Mouse (Mus musculus) 3134 (cell line): Measurements from ENCODE around the gene Tmem269.

Experiments
- DNase-seq: peaks from one replicate; pipeline ENCODE4 v3.0.0-alpha.2; 2011; ENCODE audit warnings: low spot score; ENCODE audit not compliant: insufficient read length; ENCODE audit errors: extremely low read depth

The Tmem269 gene

DNA sequence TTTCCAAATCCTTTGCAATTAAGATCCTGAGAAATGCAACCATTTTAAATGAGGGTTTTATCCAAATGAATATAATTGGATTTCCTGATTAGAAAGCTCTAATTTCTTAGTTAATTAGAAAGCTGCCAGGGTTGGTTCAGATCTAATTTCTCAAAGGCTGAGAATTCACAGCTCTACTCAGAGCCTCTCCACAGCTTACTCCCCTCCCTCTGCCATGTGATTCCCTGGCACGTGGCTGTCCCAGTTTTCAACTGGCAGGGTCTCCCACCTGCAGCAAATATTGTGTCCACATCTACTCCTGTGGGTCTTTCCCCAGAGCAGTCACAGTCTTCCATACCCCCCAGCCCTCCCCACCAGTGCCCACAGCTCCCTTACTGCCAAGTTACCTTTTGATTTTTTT is 34.5 kb downstream of the Tmem269 start:
- DNase-seq, result no peak

DNA sequence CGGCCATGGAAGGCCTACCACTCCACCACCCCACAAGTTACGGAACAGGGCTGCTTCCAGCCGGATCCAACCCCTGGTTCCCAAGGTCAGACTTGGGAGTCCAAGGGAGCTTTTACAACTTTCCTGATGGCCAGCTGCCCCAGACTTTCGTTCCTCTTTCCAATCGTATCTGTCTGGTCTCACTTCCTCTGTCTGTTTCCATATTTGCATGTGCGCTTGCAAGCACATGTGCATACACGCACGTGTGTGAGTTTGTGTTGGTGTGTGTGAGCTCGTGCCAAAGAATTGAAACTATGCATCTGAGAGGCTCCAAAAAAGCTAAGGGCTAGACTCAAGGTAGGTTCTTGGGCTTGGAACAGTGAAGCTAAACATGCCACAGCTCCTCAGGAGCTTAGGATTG is 36.6 kb downstream of the Tmem269 start:
- DNase-seq, result no peak

DNA sequence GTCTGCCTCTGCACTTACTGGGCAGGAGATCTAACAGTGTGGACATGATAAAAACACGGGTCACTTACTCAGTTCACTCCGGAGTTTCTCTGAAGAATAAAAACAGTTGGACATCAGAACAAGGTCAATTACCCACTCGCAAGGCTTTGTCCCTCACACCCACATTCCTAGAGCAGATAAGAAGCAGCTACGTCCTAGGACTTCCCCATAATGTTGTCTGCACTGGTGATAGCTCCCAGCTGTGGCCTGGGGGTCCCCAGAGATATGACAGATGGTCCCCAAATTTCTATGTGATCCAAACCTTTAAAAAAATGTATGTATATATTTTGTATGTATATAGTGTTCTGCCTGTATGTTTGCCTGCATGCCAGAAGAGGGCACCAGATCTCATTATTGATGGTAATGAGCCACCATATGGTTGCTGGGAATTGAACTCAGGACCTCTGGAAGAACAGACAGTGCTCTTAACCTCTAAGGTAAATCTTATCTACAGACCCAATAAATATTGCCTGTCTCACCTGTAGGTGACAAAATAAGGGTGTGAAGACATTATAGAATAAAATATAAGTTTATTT is 37.8 kb downstream of the Tmem269 start:
- no peak for DNase-seq

- DNase-seq, result no peak
These were observed 39.7 kb downstream of the Tmem269 start for GRCm38 (mm10) chr4:119178331-119178730.

DNA sequence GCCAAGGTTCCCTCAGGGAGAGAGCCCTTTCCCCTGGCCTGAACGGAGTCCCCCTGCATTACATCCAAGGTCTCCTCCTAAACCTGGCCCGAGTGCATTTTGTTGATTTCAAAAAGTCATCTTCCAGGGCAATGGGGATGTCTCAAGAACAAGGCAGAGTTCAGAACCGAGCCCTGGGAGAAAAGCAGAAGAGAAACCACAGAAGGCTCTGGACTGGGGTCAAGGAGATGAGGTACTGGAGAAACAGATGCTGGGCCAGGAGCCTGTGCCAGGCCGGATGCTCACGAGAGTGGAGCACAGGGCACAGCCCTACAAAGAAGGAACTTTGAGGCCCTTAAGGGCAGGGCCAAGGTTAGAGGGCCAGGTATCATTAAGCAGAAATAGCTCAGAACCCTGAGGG is 40.3 kb downstream of the Tmem269 start:
- DNase-seq, result no peak

DNA sequence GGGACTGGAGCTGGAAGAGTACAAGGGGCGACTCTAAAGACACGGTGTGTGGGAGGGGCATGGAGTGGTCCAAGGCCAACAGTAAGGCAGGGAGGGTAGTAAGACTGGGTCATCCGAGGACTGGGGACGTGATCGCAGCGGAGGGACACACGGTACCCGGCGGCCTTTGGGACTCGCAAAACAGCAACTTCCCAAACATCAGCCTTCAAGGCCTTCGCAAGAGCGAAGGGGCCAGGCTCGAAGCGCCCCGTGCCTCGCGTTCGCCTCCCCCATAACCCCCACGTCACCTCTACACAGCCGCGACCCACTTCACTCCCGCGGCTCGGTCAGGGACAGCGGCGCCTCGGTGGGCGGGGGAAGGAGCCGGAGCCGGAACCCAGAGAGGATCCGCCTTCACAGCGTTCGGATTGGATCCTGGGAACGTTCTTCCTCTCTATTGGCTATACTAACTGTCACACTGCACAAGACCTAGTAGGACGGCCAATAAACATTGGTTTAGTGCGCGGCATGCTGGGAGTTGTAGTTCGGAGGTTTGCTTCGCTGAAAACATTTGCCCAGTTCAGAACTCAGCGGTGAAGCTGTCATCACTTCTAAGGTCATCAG is 44.1 kb downstream of the Tmem269 start, which contains the start of gene Zfp691:
TSS of gene Zfp691 (minus strand) at position 345 of the 603 bp plus-strand sequence.
- peak; percentile 92 for DNase-seq

- no peak for DNase-seq
These were observed 44.9 kb downstream of the Tmem269 start for GRCm38 (mm10) chr4:119172919-119173650.

DNA sequence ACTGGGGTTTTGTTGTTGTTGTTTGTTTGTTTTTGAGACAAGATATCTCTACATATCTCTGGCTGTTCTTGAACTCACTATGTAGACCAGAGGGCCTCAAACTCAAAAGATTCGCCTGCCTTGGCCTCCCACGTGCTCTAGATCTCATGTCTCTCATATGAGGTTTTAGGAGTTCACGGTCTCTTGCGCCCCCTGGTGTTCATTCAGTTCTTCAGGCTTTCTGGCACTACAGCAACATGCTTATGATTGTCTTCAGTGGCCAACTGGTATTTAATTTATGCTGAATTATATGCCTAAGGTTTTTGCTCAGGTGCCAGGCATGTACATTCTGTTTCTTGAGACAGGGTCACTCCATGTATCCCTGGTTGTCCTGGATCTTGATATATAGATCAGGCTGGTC is 50.4 kb downstream of the Tmem269 start:
- no peak for DNase-seq

- no peak for DNase-seq
These were observed 50.9 kb downstream of the Tmem269 start for GRCm38 (mm10) chr4:119167068-119167467.

DNA sequence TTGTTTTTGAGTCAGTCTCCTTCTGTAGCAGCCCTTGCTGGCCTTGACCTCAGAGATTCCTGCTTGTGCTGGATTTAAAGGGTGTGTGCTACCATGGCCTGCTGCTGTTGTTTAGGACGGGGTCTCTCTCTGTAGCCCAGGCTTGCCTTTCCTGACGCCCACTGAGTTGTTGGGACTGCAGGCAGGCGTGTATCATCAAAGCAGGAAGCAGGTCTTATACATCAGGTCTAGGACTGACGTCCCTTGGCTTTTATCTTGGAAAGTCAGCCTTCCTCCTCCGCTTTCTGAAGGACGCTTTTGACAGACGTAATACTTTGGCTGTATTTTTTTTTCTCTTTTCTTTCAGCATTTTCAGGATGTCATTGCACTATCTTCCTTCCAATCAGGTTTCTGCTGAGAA is 52.1 kb downstream of the Tmem269 start:
- no peak for DNase-seq

GRCm38 (mm10) chr4:119162990-119163389 is 55.0 kb downstream of the Tmem269 start:
- no peak for DNase-seq

DNA sequence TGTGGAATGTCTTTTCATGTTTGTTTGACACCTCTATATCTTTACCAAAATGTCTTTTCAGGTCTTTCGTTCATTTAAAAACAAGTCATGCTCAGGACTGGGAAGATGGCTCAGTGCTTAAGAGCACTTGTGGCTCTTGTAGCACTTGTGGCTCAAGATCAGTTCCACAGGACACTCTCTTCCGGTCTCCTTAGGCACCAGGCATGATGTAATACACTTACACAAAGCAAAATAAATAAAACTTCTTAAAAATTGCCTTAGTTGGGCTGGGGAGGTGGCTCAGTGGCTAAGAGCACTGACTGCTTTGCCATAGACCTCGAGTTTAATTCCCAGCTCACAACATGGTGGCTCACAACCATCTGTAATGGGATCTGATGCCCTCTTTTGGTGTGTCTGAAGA is 56.7 kb downstream of the Tmem269 start:
- DNase-seq, result no peak

GRCm38 (mm10) chr4:119157891-119158290 is 60.1 kb downstream of the Tmem269 start:
- no peak for DNase-seq

GRCm38 (mm10) chr4:119157186-119157585 is 60.8 kb downstream of the Tmem269 start:
- DNase-seq, result no peak
